Mouse (Mus musculus): ENCODE data around the gene Ncoa3.
A peak's percentile ranks its signal among the peaks of the same experiment; 100 is the strongest.

Ncoa3 gene

DNA sequence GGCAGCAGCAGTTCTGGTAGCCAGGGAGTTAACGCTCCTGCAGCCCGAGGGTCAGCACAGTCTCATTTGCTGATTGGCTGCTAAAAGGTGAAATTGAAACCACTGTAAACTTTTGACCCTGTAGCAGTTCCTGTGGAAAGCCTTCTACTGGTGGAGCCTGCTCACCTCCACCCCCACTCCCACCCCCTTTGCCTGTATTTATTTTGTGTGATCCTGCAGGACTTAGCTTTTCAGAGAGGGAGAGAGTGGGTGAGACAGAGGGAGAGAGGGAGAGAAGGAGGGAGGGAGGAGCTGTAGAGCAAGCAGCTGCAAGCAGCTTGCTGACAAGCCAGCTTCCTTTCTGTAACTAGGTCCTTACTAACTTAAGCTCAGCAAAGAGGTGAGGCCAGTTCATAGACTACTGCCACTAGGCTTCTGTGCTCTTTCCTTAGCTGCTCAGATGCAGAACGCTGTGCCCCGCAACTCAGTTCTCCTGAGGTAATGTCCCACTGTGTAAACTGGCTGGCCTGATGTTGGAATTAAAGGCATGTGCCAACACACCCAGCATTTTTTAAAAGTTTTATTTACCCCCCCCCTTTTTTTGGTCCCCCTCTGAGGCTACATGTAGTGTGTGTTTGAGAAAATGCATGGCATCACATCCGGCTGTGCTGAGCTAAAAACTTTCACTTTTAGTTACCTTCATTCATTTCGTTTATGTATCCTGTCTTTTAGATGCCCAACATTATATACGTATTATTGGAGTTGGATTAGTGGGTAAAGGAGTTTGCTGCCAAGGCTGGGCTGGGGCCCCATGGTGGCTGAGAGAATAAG is 38.9 kb downstream of the Ncoa3 start:
- DNase-seq (ENCODE audit: extremely low spot score, low read depth, low spot score) = peak; percentile 85

DNA sequence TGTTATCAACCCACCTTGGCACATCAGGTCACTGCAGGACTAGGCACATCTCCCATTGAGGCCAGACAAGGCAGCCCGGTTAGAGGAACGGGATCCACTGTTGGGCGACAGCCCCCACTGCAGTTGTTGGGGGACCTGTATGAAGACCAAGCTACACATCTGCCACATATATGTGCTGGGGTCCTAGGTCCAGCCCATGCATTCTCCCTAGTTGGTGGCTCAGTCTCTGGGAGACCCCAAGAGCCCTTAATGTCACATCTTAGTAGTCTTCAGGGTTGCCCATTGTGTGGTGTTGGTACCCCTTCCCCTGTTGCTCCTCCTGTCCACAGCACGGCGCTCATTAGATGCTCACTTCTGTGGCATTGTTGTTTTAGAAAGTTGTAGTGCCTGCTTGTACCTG is 40.2 kb downstream of the Ncoa3 start:
- no peak for DNase-seq (ENCODE audit: extremely low spot score, low read depth, low spot score)

DNA sequence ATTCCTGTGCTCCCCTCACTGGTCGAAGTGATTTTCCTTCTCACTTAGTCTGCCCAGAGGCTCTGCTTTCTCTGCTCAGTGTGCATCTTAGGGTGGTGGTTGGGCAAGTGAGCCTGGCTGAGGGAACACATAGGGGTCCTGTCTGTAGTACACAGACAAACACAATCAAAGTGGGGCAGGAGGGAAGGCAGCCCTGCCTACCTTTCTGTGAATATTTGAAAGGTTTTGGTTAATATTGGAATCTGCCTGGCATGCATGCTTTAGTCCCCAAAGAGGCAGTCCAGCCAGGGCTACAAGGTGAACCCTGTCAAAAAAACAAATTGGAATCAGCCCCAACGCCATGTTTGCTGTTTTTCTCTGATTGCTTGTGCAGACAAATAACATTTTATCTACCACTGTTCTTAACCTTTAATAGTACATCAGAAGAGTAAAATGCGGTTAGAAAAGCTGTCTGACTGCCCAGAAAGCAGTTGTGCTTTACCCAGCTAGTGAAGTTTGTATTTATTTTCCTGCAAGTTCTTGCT is 42.6 kb downstream of the Ncoa3 start:
- DNase-seq (ENCODE audit: extremely low spot score, low read depth, low spot score) = no peak

DNA sequence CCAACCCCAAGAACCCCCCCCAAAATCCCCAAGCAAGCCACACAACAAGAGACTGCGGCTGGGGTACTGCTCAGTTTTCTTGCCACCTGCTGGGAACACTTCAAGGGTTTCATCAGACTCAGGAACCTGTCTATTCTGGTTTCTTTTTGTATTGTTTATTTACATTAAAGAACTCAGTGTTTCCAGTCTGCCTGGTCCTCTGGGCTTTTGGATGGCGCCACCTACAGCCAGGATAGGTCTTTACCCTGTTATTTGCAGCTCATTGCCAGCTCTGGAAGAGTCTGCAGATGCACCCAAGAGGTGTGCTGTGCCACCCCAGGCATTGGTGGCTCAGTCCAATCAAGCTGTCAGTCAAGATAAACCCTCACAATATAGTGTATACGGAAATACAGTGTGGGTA is 43.3 kb downstream of the Ncoa3 start:
- no peak for DNase-seq (ENCODE audit: extremely low spot score, low read depth, low spot score)

DNA sequence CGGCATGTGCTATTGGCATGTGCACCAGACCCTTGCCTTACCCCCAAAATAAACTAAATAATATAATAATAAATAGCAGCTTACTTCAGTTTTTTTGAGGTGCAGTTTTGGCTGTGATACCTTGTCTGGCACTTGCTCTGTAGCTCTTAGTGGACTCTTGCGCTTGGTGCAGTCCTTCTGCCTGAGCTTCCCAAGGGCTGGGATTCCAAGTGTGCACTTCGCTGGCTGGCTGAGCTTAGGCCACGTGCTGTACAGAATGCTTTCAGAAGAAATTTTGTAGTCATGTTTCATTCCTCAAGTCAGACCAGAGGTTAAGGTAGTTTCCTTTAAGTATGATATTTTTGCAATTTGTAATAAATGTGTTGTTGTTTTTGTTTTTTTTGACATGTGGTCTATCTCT is 47.2 kb downstream of the Ncoa3 start:
- DNase-seq (ENCODE audit: extremely low spot score, low read depth, low spot score) = no peak

- no peak for DNase-seq (ENCODE audit: extremely low spot score, low read depth, low spot score)
Measured at GRCm38 (mm10) chr2:166042542-166042941, 50.1 kb downstream of the Ncoa3 start.

DNA sequence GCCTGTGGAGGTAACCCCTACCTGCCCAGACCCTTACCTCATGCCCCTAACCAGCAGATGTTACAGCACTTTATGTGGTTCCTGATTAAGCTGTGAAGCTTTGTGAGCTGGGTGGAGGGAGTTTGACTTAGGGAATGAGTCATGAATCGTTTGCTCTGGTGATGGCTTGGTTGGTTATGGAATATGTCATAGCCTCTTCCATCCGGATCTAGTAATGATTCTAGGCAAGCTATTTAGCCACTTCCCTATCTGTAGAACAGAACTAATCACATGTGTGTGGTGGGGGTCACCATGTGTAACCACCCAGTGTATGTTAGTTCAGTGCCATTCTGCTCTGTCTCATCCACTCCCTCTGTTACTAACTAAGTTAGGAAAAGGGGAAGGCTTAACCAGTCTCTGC is 52.6 kb downstream of the Ncoa3 start:
- DNase-seq (ENCODE audit: extremely low spot score, low read depth, low spot score) = no peak

DNA sequence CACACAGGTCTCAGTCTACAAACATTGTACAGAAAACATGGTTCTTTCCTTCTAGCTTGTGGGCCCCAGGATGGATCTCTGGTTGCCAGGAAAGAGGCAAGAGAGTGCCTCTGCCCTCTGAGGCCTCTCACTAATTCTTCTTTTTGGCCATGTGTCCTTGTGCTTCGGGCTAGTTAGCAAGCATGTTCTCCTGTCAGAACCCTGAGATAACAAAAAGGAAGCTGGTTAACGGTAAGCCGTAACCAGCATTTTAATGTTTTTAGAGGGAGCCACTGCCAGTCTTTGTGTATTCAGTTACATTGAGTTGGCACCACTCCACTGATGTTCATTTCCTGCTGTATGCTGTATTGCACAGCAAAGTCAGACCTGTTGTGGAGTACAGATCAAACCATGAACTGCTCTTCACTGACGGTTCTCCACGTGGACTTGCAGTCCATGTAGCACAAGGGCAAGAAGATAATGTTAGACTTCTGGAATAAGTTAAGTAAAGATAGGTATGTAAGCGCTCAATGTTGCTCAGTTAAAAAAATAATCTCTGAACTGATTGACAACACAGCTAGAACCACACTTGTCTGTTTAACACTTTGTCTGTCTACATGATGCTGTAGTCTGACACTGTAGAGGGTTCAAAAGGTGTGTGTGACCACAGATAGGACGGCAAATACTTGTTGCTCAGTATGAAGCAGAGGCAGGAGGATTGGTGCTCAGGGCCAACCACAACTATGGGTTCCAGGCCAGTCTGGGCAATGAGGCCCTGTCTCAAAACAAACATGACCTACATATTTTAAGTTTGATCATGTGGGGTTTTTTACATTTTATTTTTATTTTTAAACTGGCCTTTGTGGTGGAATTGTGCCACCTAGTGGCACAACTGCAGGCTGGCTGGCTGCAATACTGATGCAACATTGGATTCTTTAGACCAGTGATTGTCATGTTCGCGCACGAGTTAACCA is 53.4 kb downstream of the Ncoa3 start:
- no peak for DNase-seq (ENCODE audit: extremely low spot score, low read depth, low spot score)

DNA sequence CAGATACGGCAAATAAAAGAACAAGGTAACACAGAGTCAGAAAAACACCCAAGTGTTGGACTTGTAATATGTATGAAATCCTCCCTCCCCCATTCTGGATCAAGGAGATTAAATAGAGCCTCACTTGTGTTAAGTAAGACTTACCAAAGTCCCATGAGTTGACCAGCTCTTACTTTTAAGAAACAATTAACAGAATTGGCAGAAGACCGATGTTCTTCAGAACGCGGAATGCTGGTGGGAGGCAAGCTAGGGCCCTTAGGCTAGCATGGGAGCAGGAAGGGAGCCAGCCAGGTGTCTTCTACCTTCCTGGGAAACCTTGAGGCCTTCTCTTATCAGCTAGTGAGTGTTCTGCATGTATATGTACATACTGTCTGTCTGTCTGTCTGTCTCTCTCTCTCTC is 55.5 kb downstream of the Ncoa3 start:
- no peak for DNase-seq (ENCODE audit: extremely low spot score, low read depth, low spot score)

DNA sequence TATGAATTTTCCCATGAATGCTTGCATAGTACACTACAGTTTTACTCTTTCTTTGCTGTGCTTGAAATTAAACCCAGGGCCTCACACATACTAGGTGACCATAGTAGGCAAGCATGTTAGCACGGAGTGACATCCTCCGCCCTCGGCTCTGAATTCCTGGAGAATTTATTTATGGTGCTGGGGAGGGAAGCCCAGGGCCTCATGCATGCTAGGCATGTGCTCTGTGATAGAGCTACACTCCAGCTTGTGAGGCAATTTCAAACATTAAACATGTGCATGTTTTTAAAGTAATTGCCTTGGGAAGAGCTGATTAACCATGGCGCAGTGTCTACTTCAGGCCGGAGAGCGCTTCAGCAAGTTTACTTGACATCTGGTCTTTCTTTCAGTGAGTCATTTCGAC is 56.4 kb downstream of the Ncoa3 start:
- DNase-seq (ENCODE audit: extremely low spot score, low read depth, low spot score) = no peak

DNA sequence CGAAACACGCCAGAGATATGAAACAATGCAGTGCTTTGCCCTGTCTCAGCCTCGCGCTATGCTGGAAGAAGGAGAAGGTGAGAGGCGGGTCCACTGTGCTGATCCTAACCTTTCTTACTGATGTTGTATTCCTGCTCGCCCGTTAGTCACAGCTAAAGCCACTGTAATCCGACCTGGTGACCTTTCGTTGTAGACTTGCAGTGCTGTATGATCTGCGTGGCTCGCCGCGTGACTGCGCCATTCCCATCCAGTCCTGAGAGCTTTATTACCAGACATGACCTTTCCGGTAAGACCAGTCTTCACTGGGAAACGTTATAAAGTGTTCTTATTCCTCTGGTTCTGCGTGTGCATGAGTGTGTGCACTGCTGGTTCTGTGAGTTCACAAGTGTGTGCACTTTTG is 59.0 kb downstream of the Ncoa3 start:
- no peak for DNase-seq (ENCODE audit: extremely low spot score, low read depth, low spot score)

DNA sequence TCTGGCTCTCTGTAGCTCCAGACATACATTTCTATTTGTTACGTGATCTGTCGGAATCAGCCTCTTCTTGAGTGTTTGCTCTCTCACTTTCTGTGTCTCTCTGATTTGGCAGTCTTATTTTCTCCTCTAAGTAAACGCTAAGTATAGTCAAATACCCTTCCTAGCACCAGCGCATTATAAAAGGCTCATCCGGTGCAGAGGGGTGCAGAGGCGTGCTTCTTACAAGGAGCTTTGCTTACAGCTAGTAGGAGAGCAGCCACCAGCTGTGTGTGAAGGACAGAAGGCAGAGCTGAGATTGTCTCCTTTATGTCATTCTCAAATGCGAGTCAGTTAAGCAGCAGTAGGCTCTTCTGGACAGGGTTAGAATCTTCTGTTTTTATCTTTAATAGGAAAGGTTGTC is 59.5 kb downstream of the Ncoa3 start:
- no peak for DNase-seq (ENCODE audit: extremely low spot score, low read depth, low spot score)

- no peak for DNase-seq (ENCODE audit: extremely low spot score, low read depth, low spot score)
Measured at GRCm38 (mm10) chr2:166054002-166054539, 61.6 kb downstream of the Ncoa3 start.

DNA sequence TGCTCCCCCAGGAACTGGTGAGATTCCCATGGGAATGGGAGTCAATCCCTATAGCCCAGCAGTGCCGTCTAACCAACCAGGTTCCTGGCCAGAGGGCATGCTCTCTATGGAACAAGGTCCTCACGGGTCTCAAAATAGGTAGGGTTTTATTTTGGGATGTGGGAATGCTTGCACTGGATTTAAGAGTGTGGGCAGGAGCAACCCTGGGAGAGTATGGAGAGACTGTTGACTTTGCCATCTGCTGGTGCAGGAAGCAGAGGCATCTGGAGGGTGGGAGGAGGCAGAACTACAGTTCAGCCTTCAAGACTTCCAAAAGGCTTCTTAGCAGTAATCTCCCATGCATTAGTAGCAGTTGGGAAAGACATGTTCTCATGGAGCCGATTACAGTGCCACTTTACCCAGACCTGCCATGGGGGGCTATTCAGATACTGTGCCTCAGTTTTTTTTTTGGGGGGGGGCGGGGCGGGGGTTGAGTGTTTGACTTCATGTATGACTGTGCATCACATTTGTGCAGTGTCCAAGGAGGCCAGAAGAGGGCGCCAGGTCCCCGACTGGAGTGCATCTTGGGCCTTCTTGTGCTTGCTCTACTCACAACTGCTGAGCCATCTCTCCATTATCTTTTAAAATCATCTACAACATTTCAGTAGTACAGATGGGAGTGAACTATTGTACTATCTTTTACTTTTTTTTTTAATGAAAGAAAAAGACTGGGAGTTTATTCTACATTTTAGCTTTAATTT is 67.4 kb downstream of the Ncoa3 start:
- no peak for DNase-seq (ENCODE audit: extremely low spot score, low read depth, low spot score)

DNA sequence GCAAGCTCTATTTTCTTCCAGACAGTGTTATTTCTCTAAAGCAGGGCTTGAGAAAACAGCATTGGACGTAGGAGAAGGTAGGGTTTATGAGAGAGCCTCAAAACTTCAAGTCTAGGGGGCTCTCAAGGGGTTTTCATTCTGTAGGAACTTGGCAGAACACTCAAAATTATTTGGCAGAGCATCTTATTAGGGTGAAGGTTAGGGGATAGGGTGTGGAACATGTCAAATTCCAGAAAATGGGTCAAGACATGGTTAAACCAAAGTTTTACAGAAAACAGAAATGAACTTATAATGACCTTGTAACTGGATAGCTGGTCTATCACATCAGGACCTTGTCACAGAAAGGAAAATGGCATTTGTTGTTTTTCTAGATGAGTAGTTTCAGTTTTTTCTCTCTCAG is 69.6 kb downstream of the Ncoa3 start:
- no peak for DNase-seq (ENCODE audit: extremely low spot score, low read depth, low spot score)

DNA sequence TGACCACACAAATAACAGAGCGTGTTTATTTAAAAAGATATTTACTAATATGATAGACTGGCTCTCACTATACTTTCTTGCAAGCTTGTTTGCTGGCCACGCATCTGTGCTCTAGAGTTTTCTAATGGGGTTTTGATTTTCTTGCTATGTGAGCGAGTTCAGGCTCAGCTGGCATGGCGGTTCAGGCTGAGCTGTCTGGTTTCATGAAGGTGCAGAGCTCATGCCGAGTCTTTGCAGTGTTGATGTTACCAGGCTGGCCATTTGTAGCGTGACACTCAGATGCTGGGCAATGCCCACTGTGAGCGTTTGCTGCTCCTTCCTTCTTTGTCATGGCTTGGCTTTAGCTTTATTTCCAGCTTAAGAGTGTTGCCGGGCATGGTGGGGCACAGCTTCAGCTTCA is 70.0 kb downstream of the Ncoa3 start:
- DNase-seq (ENCODE audit: extremely low spot score, low read depth, low spot score) = no peak

GRCm38 (mm10) chr2:166066434-166066833 is 74.0 kb downstream of the Ncoa3 start:
- no peak for DNase-seq (ENCODE audit: extremely low spot score, low read depth, low spot score)

GRCm38 (mm10) chr2:166068261-166068660 is 75.8 kb downstream of the Ncoa3 start:
- no peak for DNase-seq (ENCODE audit: extremely low spot score, low read depth, low spot score)

DNA sequence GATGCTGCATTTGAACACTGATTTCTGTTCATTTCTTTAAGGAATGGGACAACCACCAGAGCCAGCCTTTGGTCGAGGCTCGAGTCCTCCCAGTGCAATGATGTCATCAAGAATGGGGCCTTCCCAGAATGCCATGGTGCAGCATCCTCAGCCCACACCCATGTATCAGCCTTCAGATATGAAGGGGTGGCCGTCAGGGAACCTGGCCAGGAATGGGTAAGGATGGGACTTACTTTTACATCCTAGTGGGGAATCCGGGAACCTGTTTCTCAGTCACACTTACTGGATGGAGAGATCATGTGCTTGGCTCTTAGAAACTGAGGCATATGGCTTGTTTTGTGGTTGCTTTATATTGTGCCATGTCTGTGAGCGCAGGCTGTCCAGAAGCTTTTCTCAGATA is 76.7 kb downstream of the Ncoa3 start:
- DNase-seq (ENCODE audit: extremely low spot score, low read depth, low spot score) = no peak

DNA sequence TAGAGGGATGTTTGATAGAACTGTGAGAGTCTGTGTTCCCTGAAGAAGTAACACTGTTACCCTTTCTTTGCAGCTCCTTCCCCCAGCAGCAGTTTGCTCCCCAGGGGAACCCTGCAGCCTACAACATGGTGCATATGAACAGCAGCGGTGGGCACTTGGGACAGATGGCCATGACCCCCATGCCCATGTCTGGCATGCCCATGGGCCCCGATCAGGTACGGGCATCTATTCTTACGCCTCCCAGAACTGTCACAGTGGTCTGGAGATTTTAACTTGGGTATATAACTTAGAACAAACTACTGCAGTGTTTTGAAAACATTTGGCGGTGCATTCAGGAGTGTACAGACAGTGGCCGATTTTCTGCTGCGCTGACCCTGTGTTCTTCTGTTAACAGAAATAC is 77.3 kb downstream of the Ncoa3 start:
- no peak for DNase-seq (ENCODE audit: extremely low spot score, low read depth, low spot score)

- DNase-seq (ENCODE audit: extremely low spot score, low read depth, low spot score) = no peak
Measured at GRCm38 (mm10) chr2:166071481-166071880, 79.0 kb downstream of the Ncoa3 start.
